Mouse (Mus musculus) gastrocnemius, postnatal 36 days (tissue): ENCODE measurements around the gene Tfec. TPM values are rescaled to one million over a fixed set of nuclear protein-coding genes. Genes with fewer than 3 reads are reported as not detected.

Experiments
- DNase-seq, 2 experiments: peaks; one replicate each; pipeline ENCODE4 v3.0.0; 2022
- intact Hi-C: fragments of 180-260 bp; cut with DNase I; formaldehyde crosslinking; loops from one replicate; pipeline ENCODE4 v1.15.1; 2025
- long read RNA-seq, 2 experiments: library from polyadenylated mRNA; stranded (forward); transcript quantifications; one replicate each; pipeline ENCODE4 v2.0.0; 2021
- total RNA-seq, 2 experiments: library from RNA; stranded (reverse); gene quantifications; 2 replicates each; pipeline ENCODE4 v1.2.3; 2021

Tfec gene
- total RNA-seq: not detected
- long read RNA-seq, experiment 1: 0 reads
- long read RNA-seq, experiment 2: 0 reads

- DNase-seq: no peak
- intact Hi-C loops: no loop called here
These were observed at the start of gene Tfec for GRCm38 (mm10) chr6:16898251-16898862. TSS of gene Tfec (minus strand) at chr6:16898441.

- intact Hi-C loops: no loop called here
- no peak for DNase-seq
These were observed 49.6 kb upstream of the Tfec start for GRCm38 (mm10) chr6:16947837-16948236.

- intact Hi-C loops: no loop called here
- no peak for DNase-seq
These were observed 45.3 kb upstream of the Tfec start for GRCm38 (mm10) chr6:16943513-16943912.

- DNase-seq: no peak
- intact Hi-C loops: no loop called here
These were observed 44.2 kb upstream of the Tfec start for GRCm38 (mm10) chr6:16942433-16942832.

- intact Hi-C loops: no loop called here
- DNase-seq: no peak
These were observed 32.8 kb upstream of the Tfec start for GRCm38 (mm10) chr6:16931059-16931458.

GRCm38 (mm10) chr6:16920111-16920656 lies 21.9 kb upstream of the Tfec start:
- intact Hi-C loops: no loop called here
- DNase-seq: no peak

DNA sequence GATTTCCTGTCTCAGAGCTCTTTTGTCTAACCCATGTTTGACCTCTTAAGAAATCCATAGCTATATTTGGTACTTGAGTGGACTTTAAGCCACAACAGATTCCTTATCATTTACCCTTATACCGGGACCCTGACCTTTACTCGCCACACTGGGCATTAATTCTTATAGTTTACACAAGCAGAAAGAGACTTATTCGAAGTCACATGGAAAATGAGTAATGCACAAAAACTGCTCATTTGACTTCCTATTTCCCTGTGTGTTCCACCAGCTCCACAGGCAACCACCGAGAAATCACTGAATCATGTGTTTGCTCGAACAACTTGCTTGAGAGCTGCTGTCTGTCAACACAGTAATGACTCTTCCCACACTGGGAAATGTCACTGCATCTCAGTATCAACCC lies 6.4 kb downstream of the Tfec start:
- intact Hi-C loops: no loop called here
- no peak for DNase-seq

DNA sequence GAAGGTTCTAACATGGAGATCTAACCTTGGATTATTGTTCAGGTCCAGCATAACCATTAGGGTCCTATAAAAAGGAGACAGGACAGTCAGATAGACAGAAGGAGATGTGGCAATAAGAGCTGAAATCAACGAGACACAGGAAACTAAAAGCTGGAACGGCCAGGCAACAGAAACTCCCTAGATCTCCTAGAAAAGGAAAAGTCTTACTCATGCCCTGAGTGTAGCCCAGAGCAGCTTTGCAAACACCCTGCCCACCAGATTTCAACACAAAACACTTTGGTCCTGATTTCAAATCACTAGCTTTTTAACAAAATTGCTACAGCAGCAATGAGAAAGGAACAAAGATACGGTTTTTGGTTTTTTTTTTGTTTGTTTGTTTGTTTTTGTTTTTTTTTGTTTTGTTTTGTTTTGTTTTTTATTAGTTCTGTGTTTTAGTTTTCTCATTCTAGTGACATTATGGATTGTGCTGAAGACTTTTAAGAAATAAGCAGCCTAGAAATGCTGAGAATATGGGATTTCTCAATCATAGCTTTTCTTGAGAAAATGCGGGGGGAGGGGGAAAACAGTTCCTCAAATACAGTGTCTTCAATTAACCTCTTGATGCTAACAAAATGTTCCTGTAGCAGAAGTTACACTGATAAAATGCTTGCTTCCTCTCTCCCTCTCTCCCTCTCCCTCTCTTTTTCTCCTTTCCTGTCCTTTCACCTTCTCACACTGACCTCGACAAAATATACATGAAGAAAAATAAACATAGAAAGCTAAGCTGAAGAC lies 14.5 kb downstream of the Tfec start:
- intact Hi-C loops: no loop called here
- DNase-seq: no peak

DNA sequence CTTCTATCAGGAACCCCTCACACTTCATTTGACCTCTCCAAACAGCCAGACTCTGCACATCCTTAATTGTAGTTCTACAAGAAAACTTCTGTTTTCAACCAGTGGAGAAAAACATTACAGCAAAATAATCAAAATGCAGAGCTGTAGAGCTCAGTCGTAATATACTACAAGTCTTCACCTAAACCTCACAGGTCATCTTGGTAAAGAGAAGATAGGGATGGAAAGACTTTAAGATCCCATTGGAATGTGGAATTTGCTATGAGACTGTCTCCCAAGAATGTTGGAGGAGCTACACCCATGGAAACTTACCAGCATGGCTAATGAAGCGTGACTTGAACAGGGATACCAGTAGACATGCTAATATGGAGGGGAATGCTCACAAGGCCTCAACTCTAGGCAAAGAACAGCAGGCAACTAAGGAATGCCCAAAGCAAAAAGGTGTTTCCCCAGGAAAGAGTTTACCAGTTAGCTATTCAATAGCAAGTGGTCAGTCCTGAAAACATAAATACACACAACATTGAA lies 24.2 kb downstream of the Tfec start:
- intact Hi-C loops: no loop called here
- DNase-seq: no peak

- DNase-seq: no peak
- intact Hi-C loops: no loop called here
These were observed 28.2 kb downstream of the Tfec start for GRCm38 (mm10) chr6:16870067-16870466.

GRCm38 (mm10) chr6:16868314-16868713 lies 29.9 kb downstream of the Tfec start:
- no peak for DNase-seq
- intact Hi-C loops: no loop called here

- no peak for DNase-seq
- intact Hi-C loops: no loop called here
These were observed 35.3 kb downstream of the Tfec start for GRCm38 (mm10) chr6:16862753-16863508.

- intact Hi-C loops: no loop called here
- no peak for DNase-seq
These were observed 36.2 kb downstream of the Tfec start for GRCm38 (mm10) chr6:16862050-16862449.

DNA sequence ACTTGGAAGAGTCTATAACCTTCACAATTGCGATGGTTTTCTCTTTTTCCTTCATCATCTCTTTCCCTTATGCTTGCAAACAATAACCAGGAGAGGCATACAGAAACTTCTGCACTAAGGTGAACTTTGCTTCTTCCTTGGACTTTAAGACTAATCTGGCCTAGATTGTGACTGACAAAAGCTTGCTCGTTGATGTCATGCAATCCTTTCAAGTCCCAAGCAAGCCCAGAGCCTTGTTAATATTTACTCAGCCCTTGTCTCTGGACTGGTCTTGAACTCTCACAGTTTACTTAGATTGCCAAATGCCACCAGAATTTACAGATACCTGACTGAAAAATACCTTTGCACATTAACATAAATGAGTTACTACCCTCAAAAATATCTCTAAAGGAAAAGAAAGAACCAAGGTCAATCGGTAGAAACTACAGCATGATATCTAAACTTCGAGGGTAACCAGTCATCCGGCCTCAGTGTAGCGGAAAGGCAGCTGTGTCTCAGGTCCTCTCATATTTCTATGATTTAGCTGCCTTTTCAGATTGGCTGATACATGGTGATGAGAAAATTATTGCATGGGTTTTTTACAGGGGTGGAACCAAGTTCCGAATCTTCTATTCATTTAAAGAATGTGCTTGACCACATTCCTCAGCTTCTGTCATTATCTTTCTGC lies 42.2 kb downstream of the Tfec start:
- intact Hi-C loops: no loop called here
- DNase-seq: no peak

- intact Hi-C loops: no loop called here
- no peak for DNase-seq
These were observed 43.3 kb downstream of the Tfec start for GRCm38 (mm10) chr6:16854977-16855376.

- intact Hi-C loops: no loop called here
These were observed 51.7 kb downstream of the Tfec start for GRCm38 (mm10) chr6:16846521-16846920.

GRCm38 (mm10) chr6:16835631-16836030 lies 62.6 kb downstream of the Tfec start:
- intact Hi-C loops: no loop called here
- DNase-seq: no peak

More at GRCm38 (mm10) chr6:16846521-16846920, 51.7 kb downstream of the Tfec start:
- no peak for DNase-seq

DNA sequence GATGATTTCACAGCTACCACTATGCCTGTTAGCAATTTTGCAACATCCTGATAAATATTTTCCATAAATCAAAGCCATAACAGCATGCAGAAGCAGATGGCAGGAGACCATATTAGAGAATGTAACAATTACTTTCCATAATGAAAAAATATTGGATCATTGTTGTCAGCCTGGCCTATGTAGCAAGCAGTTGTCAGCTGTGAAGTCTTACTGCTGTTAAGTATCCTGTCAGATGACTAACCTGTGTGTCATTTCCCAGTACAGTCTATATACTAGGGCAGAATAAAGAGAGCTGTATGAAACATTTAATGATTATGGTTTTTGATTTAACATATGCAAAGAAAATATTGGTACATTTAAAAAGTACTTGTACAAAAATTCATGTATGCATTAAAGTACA lies 69.9 kb downstream of the Tfec start:
- no peak for DNase-seq
- intact Hi-C loops: no loop called here

- intact Hi-C loops: no loop called here
- no peak for DNase-seq
These were observed 76.3 kb downstream of the Tfec start for GRCm38 (mm10) chr6:16821985-16822384.

DNA sequence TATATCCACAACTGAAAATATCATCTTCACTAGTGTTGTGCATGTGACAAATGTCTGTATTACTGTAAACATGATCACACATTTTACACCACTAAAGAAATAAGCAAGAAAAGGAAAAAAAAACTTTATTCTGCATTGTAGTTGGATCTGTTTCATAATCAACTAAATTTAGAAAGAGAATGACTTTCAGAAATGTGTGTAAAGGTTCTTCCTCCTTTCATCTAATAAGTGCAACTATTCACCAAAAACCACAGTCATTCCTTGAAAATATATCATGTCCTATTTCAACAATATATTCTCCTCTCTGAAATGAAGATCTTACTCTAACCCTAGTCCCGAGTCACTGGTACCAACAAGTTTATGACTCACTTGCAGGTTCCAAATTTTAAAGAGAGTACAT lies 91.9 kb downstream of the Tfec start:
- intact Hi-C loops: no loop called here
- DNase-seq: no peak
